Mouse (Mus musculus): Measurements from ENCODE around the gene Dlx3. TPM values are rescaled to one million over a fixed set of nuclear protein-coding genes. Genes with fewer than 3 reads are reported as not detected.
A peak's percentile ranks its signal among the peaks of the same experiment; 100 is the strongest.

Gene Dlx3
- total RNA-seq (2021) = not detected in 2 replicates
- long read RNA-seq = 0 reads

GRCm38 (mm10) chr11:95119990-95120632, at the start of gene Dlx3:
Dlx3 (plus strand) TSS chr11:95120119.
- DNase-seq = peak; percentile 47

- DNase-seq = no peak
Observed at GRCm38 (mm10) chr11:95070140-95071107, 49.5 kb upstream of the Dlx3 start.

GRCm38 (mm10) chr11:95071266-95071665, 48.7 kb upstream of the Dlx3 start:
- no peak for DNase-seq

- DNase-seq = no peak
Observed at GRCm38 (mm10) chr11:95072136-95072535, 47.8 kb upstream of the Dlx3 start.

- no peak for DNase-seq
Observed at GRCm38 (mm10) chr11:95072804-95073203, 47.1 kb upstream of the Dlx3 start.

GRCm38 (mm10) chr11:95073835-95074234, 46.1 kb upstream of the Dlx3 start:
- no peak for DNase-seq

- no peak for DNase-seq
Observed at GRCm38 (mm10) chr11:95074694-95075093, 45.2 kb upstream of the Dlx3 start.

GRCm38 (mm10) chr11:95075197-95076040, 44.5 kb upstream of the Dlx3 start:
- DNase-seq = no peak

GRCm38 (mm10) chr11:95076041-95076535, 43.8 kb upstream of the Dlx3 start:
- peak; percentile 67 for DNase-seq

GRCm38 (mm10) chr11:95076536-95077111, 43.3 kb upstream of the Dlx3 start, which contains the start of gene Itga3:
Itga3 (minus strand) TSS chr11:95076801.
- peak; percentile 85 for DNase-seq

GRCm38 (mm10) chr11:95077956-95078355, 42.0 kb upstream of the Dlx3 start:
- DNase-seq = no peak

- peak; percentile 62 for DNase-seq
Observed at GRCm38 (mm10) chr11:95079256-95079875, 40.6 kb upstream of the Dlx3 start.

- no peak for DNase-seq
Observed at GRCm38 (mm10) chr11:95080783-95081182, 39.1 kb upstream of the Dlx3 start.

GRCm38 (mm10) chr11:95082896-95083295, 37.0 kb upstream of the Dlx3 start:
- no peak for DNase-seq

GRCm38 (mm10) chr11:95084175-95084574, 35.7 kb upstream of the Dlx3 start:
- no peak for DNase-seq

- no peak for DNase-seq
Observed at GRCm38 (mm10) chr11:95084811-95085382, 35.0 kb upstream of the Dlx3 start.

- no peak for DNase-seq
Observed at GRCm38 (mm10) chr11:95085710-95086109, 34.2 kb upstream of the Dlx3 start.

GRCm38 (mm10) chr11:95086229-95086628, 33.7 kb upstream of the Dlx3 start:
- no peak for DNase-seq

GRCm38 (mm10) chr11:95087301-95088228, 32.4 kb upstream of the Dlx3 start:
- DNase-seq = no peak

- DNase-seq = no peak
Observed at GRCm38 (mm10) chr11:95088286-95088685, 31.6 kb upstream of the Dlx3 start.

Measured in adrenal gland, postnatal 25 days (tissue).